Mouse (Mus musculus) forebrain, embryonic 15.5 days (tissue): ENCODE measurements at regions not wholly inside any gene's neighbourhood (a gene's known extent, or its start where the extent isn't known, plus 50 kb on each side); places are given as distances from the start of the nearest gene placed in this dataset.

ENCODE experiments used
- ATAC-seq: fragments of 200-750 bp; cut with Nextera tagmentation; replicated peaks from 2 replicates; pipeline ENCODE4 v1.8.0; 2017; ENCODE audit warnings: mild to moderate bottlenecking, moderate TSS enrichment, moderate library complexity
- H3K27ac ChIP-seq: fragments of 300-500 bp; sonication (generic); replicated peaks from 2 replicates; pipeline ENCODE4 v1.5.1; 2015; ENCODE audit warnings: mild to moderate bottlenecking, inconsistent platforms
- H3K27me3 ChIP-seq: fragments of 300-500 bp; sonication (generic); 2 replicates; pipeline ENCODE4 v1.6.1; 2015; ENCODE audit warnings: inconsistent platforms
- H3K36me3 ChIP-seq: fragments of 300-500 bp; sonication (generic); 2 replicates; pipeline ENCODE4 v1.6.1; 2015; ENCODE audit warnings: mild to moderate bottlenecking, inconsistent platforms
- H3K4me1 ChIP-seq: fragments of 300-500 bp; sonication (generic); 2 replicates; pipeline ENCODE4 v1.6.1; 2015; ENCODE audit warnings: inconsistent platforms
- H3K4me2 ChIP-seq: fragments of 300-500 bp; sonication (generic); replicated peaks from 2 replicates; pipeline ENCODE4 v1.6.1; 2015; ENCODE audit warnings: mild to moderate bottlenecking, inconsistent platforms
- H3K4me3 ChIP-seq: fragments of 300-500 bp; sonication (generic); 2 replicates; pipeline ENCODE4 v1.5.1; 2015; ENCODE audit warnings: mild to moderate bottlenecking, inconsistent platforms
- H3K9ac ChIP-seq: fragments of 300-500 bp; sonication (generic); replicated peaks from 2 replicates; pipeline ENCODE4 v1.6.1; 2015; ENCODE audit warnings: mild to moderate bottlenecking, inconsistent platforms
- H3K9me3 ChIP-seq: fragments of 300-500 bp; sonication (generic); 2 replicates; pipeline ENCODE4 v1.6.1; 2016; ENCODE audit warnings: inconsistent platforms
- WGBS: fragments of 180-500 bp; shearing (Covaris S2); methylation state at CpG from one replicate; pipeline ENCODE4 v1.1.7; 2015; ENCODE audit warnings: mixed read lengths; 5-methylcytosine and 5-hydroxymethylcytosine counted together

- H3K9me3 ChIP-seq: no peaks in the 10 kb centered on the region
- H3K4me1 ChIP-seq: no peaks in the 10 kb centered on the region
- no peak overlapping the region for H3K27ac ChIP-seq
- no peak overlapping the region for H3K4me2 ChIP-seq
- 90% methylated on average over 1 of the region's 1 CpGs for WGBS
- H3K36me3 ChIP-seq: no peaks in the 10 kb centered on the region
- no peak for ATAC-seq
- H3K4me3 ChIP-seq: no peak overlapping the region
- H3K9ac ChIP-seq: no peak overlapping the region
- H3K27me3 ChIP-seq: no peaks in the 10 kb centered on the region
Measured at GRCm38 (mm10) chr12:35429473-35429872, 105.4 kb downstream of the Ahr start.

- Histone ChIP-seq H3K9me3 (no peaks in the 10 kb centered on the region), H3K27ac (no peak overlapping the region), H3K9ac (no peak overlapping the region), H3K4me2 (no peak overlapping the region), H3K27me3 (no peaks in the 10 kb centered on the region), H3K4me3 (no peak overlapping the region), H3K36me3 (no peaks in the 10 kb centered on the region), H3K4me1 (no peaks in the 10 kb centered on the region)
- 37% methylated on average over 2 of the region's 2 CpGs for WGBS
- ATAC-seq: no peak
Measured at GRCm38 (mm10) chr12:35419206-35419605, 115.6 kb downstream of the Ahr start.

- Histone ChIP-seq H3K9ac (no peak overlapping the region), H3K27ac (no peak overlapping the region), H3K4me1 (no peaks in the 10 kb centered on the region), H3K9me3 (no peaks in the 10 kb centered on the region), H3K4me2 (no peak overlapping the region), H3K4me3 (no peak overlapping the region), H3K36me3 (no peaks in the 10 kb centered on the region), H3K27me3 (no peaks in the 10 kb centered on the region)
- no peak for ATAC-seq
- WGBS: 81% methylated on average over 4 of the region's 4 CpGs
Measured at GRCm38 (mm10) chr12:35417943-35418342, 116.9 kb downstream of the Ahr start.

- H3K9ac ChIP-seq: no peak overlapping the region
- whole genome bisulfite sequencing: 57% methylated on average over 5 of the region's 5 CpGs
Measured at GRCm38 (mm10) chr12:35416583-35416982, 118.3 kb downstream of the Ahr start.

GRCm38 (mm10) chr12:35412715-35413114, 122.1 kb downstream of the Ahr start:
- H3K4me3 ChIP-seq: no peak overlapping the region
- no peak for ATAC-seq
- no peaks in the 10 kb centered on the region for H3K36me3 ChIP-seq
- H3K9me3 ChIP-seq: no peaks in the 10 kb centered on the region
- H3K4me2 ChIP-seq: no peak overlapping the region
- no peak overlapping the region for H3K27ac ChIP-seq
- no peaks in the 10 kb centered on the region for H3K27me3 ChIP-seq
- no peak overlapping the region for H3K9ac ChIP-seq
- 73% methylated on average over 3 of the region's 3 CpGs for WGBS
- H3K4me1 ChIP-seq: no peaks in the 10 kb centered on the region

More at GRCm38 (mm10) chr12:35416583-35416982, 118.3 kb downstream of the Ahr start:
- Histone ChIP-seq H3K9me3 (no peaks in the 10 kb centered on the region), H3K27me3 (no peaks in the 10 kb centered on the region), H3K4me3 (no peak overlapping the region), H3K36me3 (no peaks in the 10 kb centered on the region), H3K27ac (no peak overlapping the region), H3K4me2 (no peak overlapping the region), H3K4me1 (no peaks in the 10 kb centered on the region)
- ATAC-seq: no peak

- H3K4me2 ChIP-seq: no peak overlapping the region
- ATAC-seq: no peak
- H3K36me3 ChIP-seq: no peaks in the 10 kb centered on the region
- H3K9me3 ChIP-seq: no peaks in the 10 kb centered on the region
- H3K4me1 ChIP-seq: no peaks in the 10 kb centered on the region
- WGBS: 76% methylated on average over 3 of the region's 3 CpGs
- no peak overlapping the region for H3K9ac ChIP-seq
- H3K4me3 ChIP-seq: no peak overlapping the region
- H3K27me3 ChIP-seq: no peaks in the 10 kb centered on the region
- H3K27ac ChIP-seq: no peak overlapping the region
Measured at GRCm38 (mm10) chr12:35408461-35408860, 126.4 kb downstream of the Ahr start.

- no peak overlapping the region for H3K27ac ChIP-seq
- no peak; the same call in 1 of the 2 replicates for ATAC-seq
- 75% methylated on average over 3 of the region's 3 CpGs for WGBS
Measured at GRCm38 (mm10) chr12:35408044-35408443, 126.8 kb downstream of the Ahr start.

GRCm38 (mm10) chr12:35401853-35402252, 133.0 kb downstream of the Ahr start:
- H3K9ac ChIP-seq: no peak overlapping the region
- no peak for ATAC-seq
- no peak overlapping the region for H3K27ac ChIP-seq

More at GRCm38 (mm10) chr12:35408044-35408443, 126.8 kb downstream of the Ahr start:
- no peak overlapping the region for H3K4me2 ChIP-seq
- H3K9ac ChIP-seq: no peak overlapping the region
- H3K4me3 ChIP-seq: no peak overlapping the region
- H3K36me3 ChIP-seq: no peaks in the 10 kb centered on the region
- H3K9me3 ChIP-seq: no peaks in the 10 kb centered on the region
- H3K27me3 ChIP-seq: no peaks in the 10 kb centered on the region
- no peaks in the 10 kb centered on the region for H3K4me1 ChIP-seq

GRCm38 (mm10) chr12:35401219-35401618, 133.6 kb downstream of the Ahr start:
- Histone ChIP-seq H3K27ac (no peak overlapping the region), H3K9me3 (no peaks in the 10 kb centered on the region), H3K9ac (no peak overlapping the region), H3K36me3 (no peaks in the 10 kb centered on the region), H3K4me1 (no peaks in the 10 kb centered on the region), H3K27me3 (no peaks in the 10 kb centered on the region), H3K4me3 (no peak overlapping the region), H3K4me2 (no peak overlapping the region)
- WGBS: 49% methylated on average over 2 of the region's 2 CpGs
- ATAC-seq: 0 out of 2 replicates have a peak, but pooled peaks have one; percentile 13

More at GRCm38 (mm10) chr12:35401853-35402252, 133.0 kb downstream of the Ahr start:
- Histone ChIP-seq H3K4me2 (no peak overlapping the region), H3K9me3 (no peaks in the 10 kb centered on the region), H3K27me3 (no peaks in the 10 kb centered on the region), H3K4me1 (no peaks in the 10 kb centered on the region), H3K4me3 (no peak overlapping the region), H3K36me3 (no peaks in the 10 kb centered on the region)
- WGBS: 64% methylated on average over 2 of the region's 2 CpGs

- Histone ChIP-seq H3K9me3 (no peaks in the 10 kb centered on the region), H3K4me2 (no peak overlapping the region), H3K4me3 (no peak overlapping the region), H3K36me3 (no peaks in the 10 kb centered on the region), H3K9ac (no peak overlapping the region), H3K4me1 (no peaks in the 10 kb centered on the region), H3K27ac (no peak overlapping the region), H3K27me3 (no peaks in the 10 kb centered on the region)
- ATAC-seq: no peak
- WGBS: 70% methylated on average over 1 of the region's 1 CpGs
Measured at GRCm38 (mm10) chr12:35395211-35395610, 139.6 kb downstream of the Ahr start.

GRCm38 (mm10) chr12:35392111-35392510, 142.7 kb downstream of the Ahr start:
- 58% methylated on average over 2 of the region's 2 CpGs for WGBS
- Histone ChIP-seq H3K4me1 (no peaks in the 10 kb centered on the region), H3K36me3 (no peaks in the 10 kb centered on the region), H3K9ac (no peak overlapping the region), H3K27me3 (no peaks in the 10 kb centered on the region), H3K4me2 (no peak overlapping the region), H3K4me3 (no peak overlapping the region), H3K9me3 (no peaks in the 10 kb centered on the region), H3K27ac (no peak overlapping the region)
- no peak for ATAC-seq

GRCm38 (mm10) chr12:35390266-35390665, 144.6 kb downstream of the Ahr start:
- Histone ChIP-seq H3K36me3 (no peaks in the 10 kb centered on the region), H3K4me1 (no peaks in the 10 kb centered on the region), H3K9me3 (no peaks in the 10 kb centered on the region), H3K27me3 (no peaks in the 10 kb centered on the region), H3K27ac (no peak overlapping the region), H3K4me2 (no peak overlapping the region), H3K9ac (no peak overlapping the region), H3K4me3 (no peak overlapping the region)
- 86% methylated on average over 1 of the region's 1 CpGs for WGBS
- ATAC-seq: no peak

- H3K4me2 ChIP-seq: no peak overlapping the region
- ATAC-seq: no peak
- no peaks in the 10 kb centered on the region for H3K4me1 ChIP-seq
- H3K27me3 ChIP-seq: no peaks in the 10 kb centered on the region
- no peaks in the 10 kb centered on the region for H3K36me3 ChIP-seq
- H3K27ac ChIP-seq: no peak overlapping the region
- no peak overlapping the region for H3K9ac ChIP-seq
- no peak overlapping the region for H3K4me3 ChIP-seq
- no peaks in the 10 kb centered on the region for H3K9me3 ChIP-seq
Measured at GRCm38 (mm10) chr12:35389839-35390238, 145.0 kb downstream of the Ahr start.
